Mouse (Mus musculus) erythroblast, embryonic 14.5 days (primary cell): ENCODE measurements around the gene Dpp6.

Experiments used
- GATA1 ChIP-seq: IDR thresholded peaks from 2 replicates; pipeline ENCODE4 v1.6.1; 2012; ENCODE audit warnings: low read length, inconsistent platforms, mixed read lengths
- TAL1 ChIP-seq: IDR thresholded peaks from 3 replicates; pipeline ENCODE4 v1.6.1; 2012; ENCODE audit warnings: low read length, inconsistent platforms, mixed read lengths

GRCm38 (mm10) chr5:27049341-27050091 is 232.5 kb downstream of the Dpp6 start:
- TF ChIP-seq TAL1 (no peak), GATA1 (no peak)
